Mouse (Mus musculus) megakaryocyte, embryonic 14.5 days (primary cell): ENCODE measurements around the gene Slc10a7.

Experiments
- FLI1 ChIP-seq: IDR thresholded peaks from 2 replicates; pipeline ENCODE4 v1.6.1; 2012; ENCODE audit warnings: low read length, inconsistent platforms, mixed read lengths
- GATA1 ChIP-seq: IDR thresholded peaks from 3 replicates; pipeline ENCODE4 v1.6.1; 2012; ENCODE audit warnings: mixed read lengths, low read length, inconsistent platforms, borderline replicate concordance

GRCm38 (mm10) chr8:78728240-78728639, 219.1 kb downstream of the Slc10a7 start:
- no peak for TF ChIP-seq GATA1
- TF ChIP-seq FLI1 = no peak
